Mouse (Mus musculus): ENCODE results near the gene Pepd.

- TF ChIP-seq MYOD1 (IDR thresholded peaks at IDR 0.05; ENCODE audit: control insufficient read depth, insufficient read length, low read depth) (no peak), CTCF (IDR thresholded peaks at IDR 0.05; ENCODE audit: control insufficient read depth, insufficient read depth, insufficient read length) (no peak)
These were observed 129.4 kb downstream of the Pepd start for GRCm38 (mm10) chr7:35041286-35042208.

Measured in C2C12 (cell line).